Mouse (Mus musculus) heart, embryonic 12.5 days (tissue): ENCODE measurements around the gene Fat4. TPM values are rescaled to one million over a fixed set of nuclear protein-coding genes. Genes with fewer than 3 reads are reported as not detected.

Source experiments
- ATAC-seq: fragments of 200-750 bp; cut with Nextera tagmentation; 2 replicates; pipeline ENCODE4 v1.8.0; 2017; ENCODE audit warnings: moderate TSS enrichment, moderate library complexity; ENCODE audit not compliant: insufficient number of reproducible peaks, low FRiP score
- H3K27ac ChIP-seq: fragments of 300-500 bp; sonication (generic); 2 replicates; pipeline ENCODE4 v1.5.1; 2016; ENCODE audit warnings: mild to moderate bottlenecking, moderate library complexity; ENCODE audit not compliant: poor library complexity, severe bottlenecking
- H3K27me3 ChIP-seq: fragments of 300-500 bp; sonication (generic); replicated peaks from 2 replicates; pipeline ENCODE4 v1.6.1; 2016; ENCODE audit warnings: mild to moderate bottlenecking, moderate library complexity
- H3K36me3 ChIP-seq: fragments of 300-500 bp; sonication (generic); 2 replicates; pipeline ENCODE4 v1.6.1; 2016; ENCODE audit warnings: mild to moderate bottlenecking, moderate library complexity
- H3K4me1 ChIP-seq: fragments of 300-500 bp; sonication (generic); replicated peaks from 2 replicates; pipeline ENCODE4 v1.6.1; 2016; ENCODE audit warnings: mild to moderate bottlenecking
- H3K4me2 ChIP-seq: fragments of 300-500 bp; sonication (generic); 2 replicates; pipeline ENCODE4 v1.6.1; 2016; ENCODE audit warnings: mild to moderate bottlenecking, moderate library complexity
- H3K4me3 ChIP-seq: fragments of 300-500 bp; sonication (generic); 2 replicates; pipeline ENCODE4 v1.5.1; 2016; ENCODE audit warnings: mild to moderate bottlenecking
- H3K9ac ChIP-seq: fragments of 300-500 bp; sonication (generic); 2 replicates; pipeline ENCODE4 v1.6.1; 2016; ENCODE audit warnings: mild to moderate bottlenecking, moderate library complexity
- H3K9me3 ChIP-seq: fragments of 300-500 bp; sonication (generic); replicated peaks from 2 replicates; pipeline ENCODE4 v1.6.1; 2016; ENCODE audit warnings: mild to moderate bottlenecking, moderate library complexity
- WGBS: fragments of 180-500 bp; shearing (Covaris S2); methylation state at CpG from one replicate; pipeline ENCODE4 v1.1.7; 2016; 5-methylcytosine and 5-hydroxymethylcytosine counted together
- polyA plus RNA-seq: library from polyadenylated mRNA; unstranded; fragments of >200 nt; fragmentation: Nextera tagmentation; extraction: Ambion mirVana; gene quantifications from 2 replicates; pipeline ENCODE4 v1.2.1, GENCODE M21; 2016

Fat4 gene
- polyA plus RNA-seq, 1 experiment from 2014 or later, result 5.3 TPM

DNA sequence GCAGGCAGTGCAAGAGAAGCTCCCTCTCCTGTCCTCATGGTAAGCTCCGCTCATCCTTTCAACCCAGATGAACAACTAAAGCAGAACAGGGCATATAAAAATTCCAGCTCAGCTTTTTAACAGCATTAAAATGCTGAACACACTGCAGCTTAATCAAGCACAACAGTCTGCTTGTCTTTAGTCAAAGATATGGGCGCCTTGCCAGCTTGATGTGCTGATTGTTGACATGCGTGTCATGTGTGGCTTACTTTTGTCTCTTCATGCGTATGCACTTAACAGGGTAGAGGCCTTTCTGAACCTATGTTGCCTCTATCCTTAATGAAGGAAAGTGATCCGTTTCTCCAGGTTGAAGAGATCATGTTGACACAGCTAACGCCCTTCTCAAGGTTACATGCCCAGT lies 75.6 kb downstream of the Fat4 start:
- H3K9me3 ChIP-seq, result no peaks in the 10 kb centered on the region
- H3K4me1 ChIP-seq, result no peaks in the 10 kb centered on the region
- no peak overlapping the region for H3K27ac ChIP-seq
- H3K4me3 ChIP-seq, result no peak overlapping the region
- no peaks in the 10 kb centered on the region for H3K27me3 ChIP-seq
- no peak for ATAC-seq
- peaks cover 26% of the 10 kb centered on the region for H3K36me3 ChIP-seq
- 77% methylated on average over 6 of the region's 6 CpGs for WGBS
- H3K9ac ChIP-seq, result no peak overlapping the region
- no peak overlapping the region for H3K4me2 ChIP-seq

DNA sequence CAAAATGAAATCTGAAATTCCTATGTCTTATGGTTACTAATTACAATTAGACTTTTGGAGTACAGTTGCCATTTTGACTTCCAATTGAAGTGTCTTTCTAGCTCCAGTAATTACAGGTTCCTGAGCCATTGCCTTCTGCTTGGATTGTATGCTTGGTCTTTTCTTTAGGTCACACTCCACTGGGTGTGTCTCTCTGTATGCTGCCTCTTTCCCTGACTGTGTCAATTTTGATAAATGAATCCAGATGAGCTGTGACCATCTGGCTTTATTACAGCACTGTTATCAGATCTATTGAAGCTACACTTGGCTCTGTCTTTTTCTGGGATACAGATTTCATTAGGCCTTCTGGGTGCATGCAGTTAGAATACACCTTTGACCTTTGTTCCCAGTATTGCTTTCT lies 80.7 kb downstream of the Fat4 start:
- Histone ChIP-seq H3K27ac (no peak overlapping the region), H3K9ac (no peak overlapping the region), H3K9me3 (no peaks in the 10 kb centered on the region), H3K4me1 (no peaks in the 10 kb centered on the region), H3K27me3 (no peaks in the 10 kb centered on the region), H3K36me3 (peaks cover 26% of the 10 kb centered on the region), H3K4me3 (no peak overlapping the region), H3K4me2 (no peak overlapping the region)
- ATAC-seq, result no peak

DNA sequence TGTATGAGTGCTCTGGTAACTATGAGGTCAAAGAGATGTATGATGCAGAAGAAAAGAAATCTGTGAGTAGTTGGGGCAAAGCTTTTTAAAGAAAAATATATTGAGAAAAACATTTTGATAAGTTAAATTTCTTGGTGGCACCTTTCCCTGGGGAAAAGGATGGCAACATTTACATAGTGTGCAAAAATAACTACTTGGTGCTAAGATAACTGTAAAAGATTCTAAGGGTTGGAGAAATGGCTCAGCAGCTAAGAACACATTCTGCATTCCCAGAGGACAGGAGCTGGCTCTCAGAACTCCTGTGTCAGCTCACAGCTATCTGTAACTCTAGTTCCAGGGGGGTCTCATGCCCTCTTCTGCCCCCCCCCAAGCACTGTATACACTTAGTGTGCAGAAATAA lies 99.6 kb downstream of the Fat4 start:
- Histone ChIP-seq H3K4me1 (no peaks in the 10 kb centered on the region), H3K36me3 (peaks cover 45% of the 10 kb centered on the region), H3K9ac (no peak overlapping the region), H3K27ac (no peak overlapping the region), H3K27me3 (no peaks in the 10 kb centered on the region), H3K4me2 (no peak overlapping the region), H3K9me3 (no peaks in the 10 kb centered on the region), H3K4me3 (no peak overlapping the region)
- no peak for ATAC-seq

DNA sequence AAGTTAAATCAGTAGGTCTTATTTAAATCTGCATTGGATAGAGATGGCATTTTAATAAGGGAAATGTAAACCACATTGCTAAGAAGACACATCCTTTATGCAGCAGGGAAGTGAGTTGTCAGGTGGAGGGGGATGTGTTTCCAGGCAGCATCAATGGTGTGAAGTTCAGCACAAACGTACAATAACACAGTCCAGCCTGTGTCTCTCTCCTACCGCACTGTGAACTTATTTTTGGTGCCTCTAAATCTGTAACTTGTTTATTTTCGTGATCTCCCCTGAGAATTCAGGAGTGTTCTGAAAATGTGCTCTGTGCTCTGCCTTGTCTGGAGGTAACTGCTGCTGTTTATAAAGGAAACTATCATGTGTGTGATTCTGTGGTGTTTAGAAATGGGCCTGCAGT lies 102.4 kb downstream of the Fat4 start:
- 68% methylated on average over 3 of the region's 3 CpGs for WGBS
- Histone ChIP-seq H3K4me1 (no peaks in the 10 kb centered on the region), H3K4me2 (no peak overlapping the region), H3K9ac (no peak overlapping the region), H3K27ac (no peak overlapping the region), H3K36me3 (peaks cover 23% of the 10 kb centered on the region), H3K27me3 (no peaks in the 10 kb centered on the region), H3K4me3 (no peak overlapping the region), H3K9me3 (no peaks in the 10 kb centered on the region)
- no peak for ATAC-seq

DNA sequence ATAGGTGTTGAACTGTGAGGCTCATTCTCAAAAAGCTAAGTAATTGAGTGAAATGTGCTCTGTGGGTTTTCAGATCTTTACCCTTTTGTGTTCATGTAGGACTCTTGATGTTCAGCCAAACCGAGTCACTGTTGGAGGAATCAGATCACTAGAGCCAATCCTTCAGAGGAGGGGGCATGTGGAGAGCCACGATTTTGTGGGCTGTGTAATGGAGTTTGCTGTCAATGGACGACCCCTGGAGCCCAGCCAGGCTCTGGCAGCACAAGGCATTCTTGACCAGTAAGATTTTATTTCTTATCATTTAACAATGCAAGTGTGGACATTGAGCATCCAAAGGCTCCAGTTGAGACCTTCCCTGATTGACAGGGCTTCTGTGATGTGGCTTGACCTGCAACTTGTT lies 113.3 kb downstream of the Fat4 start:
- H3K4me2 ChIP-seq, result no peak overlapping the region
- H3K27ac ChIP-seq, result no peak overlapping the region
- peaks cover 41% of the 10 kb centered on the region for H3K36me3 ChIP-seq
- H3K4me1 ChIP-seq, result no peaks in the 10 kb centered on the region
- WGBS, result 52% methylated on average over 3 of the region's 3 CpGs
- ATAC-seq, result no peak
- no peaks in the 10 kb centered on the region for H3K27me3 ChIP-seq
- H3K9ac ChIP-seq, result no peak overlapping the region
- H3K4me3 ChIP-seq, result no peak overlapping the region
- H3K9me3 ChIP-seq, result no peaks in the 10 kb centered on the region

DNA sequence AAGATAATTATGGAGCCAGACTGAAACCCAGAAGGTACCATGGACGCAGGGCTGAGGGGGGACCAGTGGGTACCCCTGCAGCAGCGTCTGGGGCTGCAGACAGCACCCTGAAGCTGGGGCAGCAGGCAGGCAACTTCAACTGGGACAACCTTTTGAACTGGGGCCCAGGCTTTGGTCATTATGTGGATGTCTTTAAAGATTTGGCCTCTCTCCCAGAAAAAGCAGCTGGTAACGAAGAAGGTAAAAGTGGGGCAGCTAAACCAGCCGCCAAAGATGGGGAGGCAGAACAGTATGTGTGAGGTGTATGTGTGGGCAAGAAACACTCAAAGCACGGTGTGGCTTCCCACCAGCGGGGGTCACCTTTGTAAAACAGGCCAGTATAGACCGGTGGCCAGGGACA lies 123.8 kb downstream of the Fat4 start:
- Histone ChIP-seq H3K36me3 (peaks cover 42% of the 10 kb centered on the region), H3K9ac (no peak overlapping the region), H3K4me3 (no peak overlapping the region), H3K9me3 (no peaks in the 10 kb centered on the region), H3K27ac (no peak overlapping the region), H3K4me1 (no peaks in the 10 kb centered on the region), H3K27me3 (no peaks in the 10 kb centered on the region), H3K4me2 (no peak overlapping the region)
- ATAC-seq, result no peak
- 81% methylated on average over 7 of the region's 7 CpGs for WGBS

DNA sequence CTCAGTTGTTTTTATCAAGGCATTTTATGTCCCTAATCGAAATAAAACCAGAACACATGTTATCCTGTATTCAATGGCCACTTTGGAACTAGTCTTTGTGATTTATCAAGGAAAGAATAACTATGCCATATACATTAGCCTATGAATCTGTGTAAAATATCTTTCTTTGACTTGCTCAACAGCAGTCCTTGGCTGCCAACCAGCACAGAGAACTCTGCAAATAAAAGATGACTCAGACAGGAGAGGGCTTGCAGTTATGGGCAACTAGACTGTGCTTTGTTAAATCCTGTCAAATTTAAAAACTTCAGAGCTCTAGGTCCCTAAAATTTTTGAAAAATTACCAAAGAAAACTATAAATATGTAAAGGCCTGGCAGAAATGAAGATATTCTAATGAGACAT lies 130.9 kb downstream of the Fat4 start:
- Histone ChIP-seq H3K4me2 (no peak overlapping the region), H3K4me1 (no peaks in the 10 kb centered on the region), H3K4me3 (no peak overlapping the region), H3K36me3 (no peaks in the 10 kb centered on the region), H3K27ac (no peak overlapping the region), H3K9me3 (no peaks in the 10 kb centered on the region), H3K27me3 (no peaks in the 10 kb centered on the region), H3K9ac (no peak overlapping the region)
- WGBS, result 36% methylated on average over 1 of the region's 1 CpGs
- ATAC-seq, result no peak

DNA sequence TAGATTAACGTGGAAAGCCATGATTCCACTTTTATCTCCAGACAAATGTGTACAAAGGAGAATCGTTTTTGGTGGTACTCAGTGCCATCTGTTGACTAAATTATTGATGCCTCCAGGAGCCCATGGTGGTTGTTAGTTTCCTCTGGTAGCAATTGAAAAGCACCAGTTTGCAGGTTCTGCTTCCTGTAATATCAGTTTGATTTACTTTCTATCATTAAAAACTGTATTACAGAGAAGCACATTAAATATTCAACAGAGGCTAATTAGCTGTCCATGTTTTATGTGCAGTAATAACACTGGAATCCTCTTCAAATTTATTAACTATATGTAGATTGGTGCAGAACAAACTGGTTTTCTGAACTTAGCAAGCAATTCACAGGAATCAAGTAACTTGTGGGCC lies 149.4 kb downstream of the Fat4 start:
- Histone ChIP-seq H3K9ac (no peak overlapping the region), H3K27ac (no peak overlapping the region), H3K4me3 (no peak overlapping the region), H3K36me3 (no peaks in the 10 kb centered on the region), H3K27me3 (no peaks in the 10 kb centered on the region), H3K9me3 (no peaks in the 10 kb centered on the region), H3K4me2 (no peak overlapping the region), H3K4me1 (no peaks in the 10 kb centered on the region)
- ATAC-seq, result no peak
- WGBS, result 61% methylated on average over 2 of the region's 2 CpGs

DNA sequence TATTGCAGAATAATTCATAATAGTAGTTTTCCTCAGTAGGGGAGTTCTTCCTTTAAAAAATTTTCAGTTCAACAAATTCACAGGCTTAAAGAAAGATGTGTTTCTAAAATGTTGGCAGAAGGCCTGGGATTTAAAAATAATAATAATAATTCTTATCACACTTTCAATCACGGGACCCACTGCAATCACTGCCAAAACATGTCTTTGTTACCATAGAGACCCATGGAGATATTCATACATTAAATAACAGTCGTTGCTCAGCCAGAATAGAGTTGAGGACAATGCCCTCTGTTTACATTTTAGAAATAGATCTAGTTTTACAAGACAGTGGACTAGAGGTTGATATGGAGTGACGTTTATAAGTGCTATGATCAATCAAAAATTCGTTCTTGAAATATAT lies 159.7 kb downstream of the Fat4 start:
- Histone ChIP-seq H3K4me1 (peaks cover 12% of the 10 kb centered on the region), H3K4me3 (no peak overlapping the region), H3K27ac (no peak overlapping the region), H3K9ac (no peak overlapping the region), H3K4me2 (no peak overlapping the region), H3K27me3 (no peaks in the 10 kb centered on the region), H3K9me3 (no peaks in the 10 kb centered on the region), H3K36me3 (no peaks in the 10 kb centered on the region)
- 61% methylated on average over 4 of the region's 4 CpGs for WGBS
- no peak for ATAC-seq

DNA sequence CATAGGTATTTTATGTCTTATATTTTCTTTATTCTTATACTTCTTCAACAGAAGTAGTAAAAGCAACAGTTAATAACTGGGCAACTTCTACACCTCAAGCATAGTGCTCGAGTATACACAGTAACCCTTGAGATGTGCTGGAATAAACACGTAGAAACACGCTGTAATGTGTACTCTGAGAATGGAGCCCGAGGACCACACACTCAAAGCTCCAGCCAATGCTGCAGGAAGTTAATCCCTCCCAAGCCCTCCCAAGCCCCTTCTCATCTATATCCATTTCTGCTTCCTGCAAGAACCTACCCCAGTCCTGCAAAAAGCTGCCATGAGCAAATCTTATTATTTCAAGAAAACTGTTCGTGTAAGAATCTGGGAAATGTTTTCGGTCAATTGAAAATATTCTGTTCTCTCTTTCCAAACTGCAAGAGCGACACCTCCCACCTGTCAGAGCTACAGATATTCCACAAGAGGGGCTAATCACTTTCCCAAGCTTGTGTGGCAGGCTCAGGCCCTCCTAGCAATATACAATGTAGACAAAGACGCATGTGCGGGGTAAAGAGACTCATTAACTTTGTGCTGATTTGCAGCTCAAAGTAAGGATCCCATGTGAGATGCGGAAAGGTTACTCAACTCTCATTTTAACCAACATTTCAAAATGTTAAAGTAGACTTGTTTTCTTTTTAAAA lies 161.0 kb downstream of the Fat4 start:
- Histone ChIP-seq H3K27me3 (no peaks in the 10 kb centered on the region), H3K4me2 (no peak overlapping the region), H3K27ac (no peak overlapping the region), H3K4me3 (no peak overlapping the region), H3K9ac (no peak overlapping the region), H3K4me1 (peaks cover 12% of the 10 kb centered on the region), H3K36me3 (no peaks in the 10 kb centered on the region), H3K9me3 (no peaks in the 10 kb centered on the region)
- ATAC-seq, result no peak
- 76% methylated on average over 10 of the region's 10 CpGs for WGBS

DNA sequence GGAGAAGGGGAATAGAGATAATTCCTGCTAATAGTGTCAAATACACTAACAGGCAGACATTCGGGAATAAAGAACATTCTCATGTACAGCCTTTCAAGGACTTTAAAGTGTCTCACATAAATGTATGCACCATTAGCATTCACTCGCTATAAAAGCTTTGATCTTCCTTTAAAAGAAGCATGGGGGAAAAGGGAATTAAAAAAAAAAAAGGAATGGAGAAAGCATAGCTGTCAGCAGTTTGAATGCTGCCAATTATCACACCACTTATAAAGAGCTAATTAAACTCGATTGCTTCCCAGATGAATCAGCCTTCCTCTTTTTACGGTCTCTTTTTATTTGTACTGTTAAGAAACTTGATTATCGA lies 161.5 kb downstream of the Fat4 start:
- ATAC-seq, result no peak
- Histone ChIP-seq H3K27ac (no peak overlapping the region), H3K36me3 (no peaks in the 10 kb centered on the region), H3K4me1 (peaks cover 12% of the 10 kb centered on the region), H3K4me2 (no peak overlapping the region), H3K9ac (no peak overlapping the region), H3K4me3 (no peak overlapping the region), H3K9me3 (no peaks in the 10 kb centered on the region), H3K27me3 (no peaks in the 10 kb centered on the region)
- WGBS, result 74% methylated on average over 5 of the region's 5 CpGs

DNA sequence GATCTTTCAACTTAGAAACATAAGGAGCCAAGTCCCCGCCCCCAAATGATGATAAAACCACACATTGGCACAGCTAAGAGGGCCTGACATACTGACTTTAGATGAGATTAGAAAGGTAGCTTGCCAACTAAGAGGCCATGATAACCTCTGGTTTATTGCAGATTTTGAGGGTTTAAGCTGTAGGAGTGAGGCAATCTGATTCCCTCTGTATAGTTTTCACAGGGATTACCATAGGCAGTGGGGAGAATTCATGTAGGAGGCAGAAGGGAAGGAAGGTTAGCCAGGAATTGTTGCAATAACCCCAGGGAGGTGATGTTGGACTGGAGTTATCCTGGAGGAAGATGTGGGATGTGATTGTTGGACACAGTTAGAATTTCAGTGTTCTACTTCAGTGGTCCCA lies 163.4 kb downstream of the Fat4 start:
- Histone ChIP-seq H3K9ac (no peak overlapping the region), H3K27ac (no peak overlapping the region), H3K9me3 (no peaks in the 10 kb centered on the region), H3K36me3 (no peaks in the 10 kb centered on the region), H3K4me1 (peaks cover 12% of the 10 kb centered on the region), H3K27me3 (no peaks in the 10 kb centered on the region), H3K4me3 (no peak overlapping the region), H3K4me2 (no peak overlapping the region)
- no peak for ATAC-seq
- WGBS, result 71% methylated on average over 1 of the region's 1 CpGs
